Mouse (Mus musculus) hematopoietic stem cell, adult 5-6 weeks (primary cell): Measurements from ENCODE around the gene Rbpms2. TPM values are rescaled to one million over a fixed set of nuclear protein-coding genes. Genes with fewer than 3 reads are reported as not detected.

ENCODE experiments used
- ATAC-seq, 2 experiments: fragments of 125-278 bp in 1 of 2; replicated peaks in 1 of 2; 2 replicates each; pipeline ENCODE4 v1.8.0; 2016 to 2017; ENCODE audit warnings: inconsistent platforms in 2 of 2, mild to moderate bottlenecking in 2 of 2, moderate number of reproducible peaks in 2 of 2, low read depth in 1 of 2, moderate TSS enrichment in 1 of 2; ENCODE audit not compliant: low FRiP score in 2 of 2, poor library complexity in 2 of 2, severe bottlenecking in 2 of 2, insufficient read depth in 1 of 2, low TSS enrichment in 1 of 2
- total RNA-seq: library from RNA; stranded (forward); fragments of 172-1452, 232-1000 nt; gene quantifications from 2 replicates; pipeline ENCODE4 v1.2.3, GENCODE M21; 2017

Rbpms2 gene
- total RNA-seq, 1 experiment from 2014 or later = 1.8 TPM

DNA sequence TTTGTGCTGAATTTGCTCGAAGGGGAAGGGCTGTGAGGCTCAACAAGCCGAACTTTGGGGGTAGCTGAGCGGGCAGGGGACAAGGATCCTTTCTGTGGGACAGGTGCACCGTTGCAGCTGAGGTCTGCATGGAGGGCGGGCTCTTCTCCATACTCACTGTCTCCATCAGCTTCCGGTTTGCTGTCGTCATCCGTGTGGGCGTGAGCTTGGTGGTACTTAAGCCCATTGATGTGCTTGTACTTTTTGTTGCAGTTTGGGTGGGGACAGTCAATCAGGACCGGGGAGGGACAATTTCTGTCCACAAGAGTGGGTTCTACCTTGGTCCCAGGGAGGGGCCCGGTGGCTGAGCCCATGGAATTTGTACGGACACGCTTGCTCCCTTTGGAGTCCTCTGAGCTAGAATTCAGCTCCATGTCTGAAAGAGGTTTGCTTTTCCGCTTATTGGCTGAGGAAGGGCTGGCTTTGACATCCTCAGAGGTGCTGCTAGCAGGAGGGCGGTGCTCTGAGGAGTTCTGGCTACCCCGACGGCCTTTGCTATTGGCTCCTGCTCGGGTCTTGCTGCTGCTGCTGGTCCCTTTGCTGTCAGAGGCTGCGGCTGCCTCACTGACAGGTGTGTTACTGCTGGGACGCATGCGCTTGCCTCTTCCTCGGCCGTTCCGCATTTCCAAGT lies 74.6 kb downstream of the Rbpms2 start:
- no peak for ATAC-seq

Other genes with a start within 250 kb of the Rbpms2 start
- 0.89 and 1.9 TPM in 2 replicates for gene Kbtbd13, start 238.0 kb upstream of the Rbpms2 start, total RNA-seq
- gene Rasl12, start 231.1 kb upstream of the Rbpms2 start, total RNA-seq = 1.9 and 2.8 TPM in 2 replicates
- gene Slc51b, start 206.7 kb upstream of the Rbpms2 start, total RNA-seq = not detected in 2 replicates
- gene Mtfmt, start 193.9 kb upstream of the Rbpms2 start, total RNA-seq = 17.7 and 21.0 TPM in 2 replicates
- gene Spg21, start 168.7 kb upstream of the Rbpms2 start, total RNA-seq = 67.1 and 82.4 TPM in 2 replicates
- not detected in 2 replicates for gene Ankdd1a, start 109.5 kb upstream of the Rbpms2 start, total RNA-seq
- gene Plekho2, start 49.6 kb upstream of the Rbpms2 start, total RNA-seq = 41.1 and 42.4 TPM in 2 replicates
- gene Pif1, start 42.5 kb upstream of the Rbpms2 start, total RNA-seq = 6.7 and 6.8 TPM in 2 replicates
- gene Oaz2, start 38.4 kb downstream of the Rbpms2 start, total RNA-seq = 58.5 and 66.4 TPM in 2 replicates
- gene Zfp609, start 197.9 kb downstream of the Rbpms2 start, total RNA-seq = 5.8 and 5.9 TPM in 2 replicates